Mouse (Mus musculus) liver, embryonic 14.5 days (tissue): Measurements from ENCODE around the gene Kcnq5. TPM values are rescaled to one million over a fixed set of nuclear protein-coding genes. Genes with fewer than 3 reads are reported as not detected.

Experiments
- ATAC-seq: fragments of 200-750 bp; cut with Nextera tagmentation; 2 replicates; pipeline ENCODE4 v1.8.0; 2017; ENCODE audit warnings: moderate number of reproducible peaks, mild to moderate bottlenecking, moderate library complexity; ENCODE audit not compliant: insufficient read depth
- DNase-seq, 3 experiments: peaks; one replicate each; pipeline ENCODE4 v3.0.0-alpha.2; 2012 to 2013; ENCODE audit warnings: low read depth in 3 of 3, low spot score in 3 of 3
- H3K27ac ChIP-seq: fragments of 300-500 bp; sonication (generic); 2 replicates; pipeline ENCODE4 v1.5.1; 2014; ENCODE audit warnings: moderate library complexity, mild to moderate bottlenecking, control low read depth, inconsistent platforms
- H3K27me3 ChIP-seq: fragments of 300-500 bp; sonication (generic); 2 replicates; pipeline ENCODE4 v1.6.1; 2014; ENCODE audit warnings: mild to moderate bottlenecking, low read length, moderate library complexity; ENCODE audit not compliant: control insufficient read depth, insufficient read depth
- H3K36me3 ChIP-seq: fragments of 300-500 bp; sonication (generic); replicated peaks from 2 replicates; pipeline ENCODE4 v1.6.1; 2014; ENCODE audit warnings: low read depth; ENCODE audit not compliant: control insufficient read depth, insufficient read depth
- H3K4me1 ChIP-seq, 2 experiments: fragments of 200-500 bp in 1 of 2; fragments of 300-500 bp in 1 of 2; sonication (generic) in 1 of 2; replicated peaks; 2 replicates each; pipeline ENCODE4 v1.6.1; 2012 to 2014; ENCODE audit warnings: antibody characterized with exemption in 1 of 2, inconsistent platforms in 1 of 2, low read length in 1 of 2; ENCODE audit not compliant: control insufficient read depth in 2 of 2, insufficient read depth in 2 of 2
- H3K4me2 ChIP-seq: fragments of 300-500 bp; sonication (generic); 2 replicates; pipeline ENCODE4 v1.6.1; 2014; ENCODE audit warnings: low read depth, mild to moderate bottlenecking, control low read depth, moderate library complexity
- H3K4me3 ChIP-seq, 2 experiments: fragments of 200-500 bp in 1 of 2; fragments of 300-500 bp in 1 of 2; sonication (generic) in 1 of 2; 2 replicates each; pipeline ENCODE4 v1.5.1; 2012 to 2014; ENCODE audit warnings: low read depth in 2 of 2, low read length in 2 of 2, mild to moderate bottlenecking in 2 of 2, control low read depth in 1 of 2, inconsistent platforms in 1 of 2, moderate library complexity in 1 of 2; ENCODE audit not compliant: insufficient read depth in 1 of 2
- H3K9ac ChIP-seq: fragments of 300-500 bp; sonication (generic); replicated peaks from 2 replicates; pipeline ENCODE4 v1.6.1; 2014; ENCODE audit warnings: mild to moderate bottlenecking, control low read depth, moderate library complexity
- H3K9me3 ChIP-seq: fragments of 300-500 bp; sonication (generic); 2 replicates; pipeline ENCODE4 v1.6.1; 2016; ENCODE audit warnings: low read length, mixed read lengths; ENCODE audit not compliant: control insufficient read depth
- CTCF ChIP-seq: IDR thresholded peaks from 2 replicates; pipeline ENCODE4 v1.5.1; 2016; ENCODE audit warnings: antibody characterized with exemption, low read depth, control low read depth
- EP300 ChIP-seq: IDR thresholded peaks from 2 replicates; pipeline ENCODE4 v1.6.1; 2016; ENCODE audit warnings: antibody characterized with exemption, low read depth
- WGBS: fragments of 180-500 bp; shearing (Covaris S2); extraction: QIAGEN DNeasy Blood & Tissue Kit; methylation state at CpG from one replicate; pipeline ENCODE4 v1.1.7; 2014; ENCODE audit not compliant: insufficient replicate concordance; 5-methylcytosine and 5-hydroxymethylcytosine counted together
- polyA plus RNA-seq, 2 experiments: library from polyadenylated mRNA; depleted of rRNA in 1 of 2; stranded (reverse) in 1 of 2; unstranded in 1 of 2; fragments of >200 nt; fragmentation: Nextera tagmentation in 1 of 2; extraction: Ambion mirVana in 1 of 2; gene quantifications; 2 replicates each; pipeline versions ENCODE4 v1.2.1 to v1.2.3; 2012 to 2014

The Kcnq5 gene
- polyA plus RNA-seq, 2 experiments: 0.11 TPM; not detected in 1

DNA sequence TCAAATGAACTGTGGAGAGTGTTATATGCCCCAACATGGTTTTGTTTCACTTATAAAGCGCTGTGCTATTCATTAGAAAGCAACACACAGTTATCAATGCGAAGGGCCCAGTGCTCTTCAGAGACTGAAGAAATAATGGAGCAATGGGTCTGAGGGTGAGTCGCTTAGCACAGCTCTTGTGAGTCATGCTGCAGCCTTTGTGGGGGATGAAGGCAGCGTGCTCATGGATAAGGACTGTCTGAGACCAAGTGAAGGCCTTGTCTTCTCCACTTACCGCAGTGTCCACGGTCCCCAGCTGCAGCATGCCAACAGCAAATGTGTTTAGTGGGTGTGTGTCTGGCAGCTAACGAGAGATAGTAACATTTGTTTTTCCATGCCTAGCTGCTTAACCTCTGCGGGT lies 503.2 kb downstream of the Kcnq5 start:
- Histone ChIP-seq H3K9me3 (no peaks in the 10 kb centered on the region), H3K9ac (no peak overlapping the region), H3K4me1 (no peaks in the 10 kb centered on the region), H3K27me3 (no peaks in the 10 kb centered on the region), H3K4me3 (no peak overlapping the region), H3K36me3 (no peaks in the 10 kb centered on the region), H3K27ac (no peak overlapping the region), H3K4me2 (no peak overlapping the region)
- ATAC-seq: no peak
- WGBS: 64% methylated on average over 8 of the region's 8 CpGs
- no peak for DNase-seq
- TF ChIP-seq EP300 (no peak), CTCF (no peak)

DNA sequence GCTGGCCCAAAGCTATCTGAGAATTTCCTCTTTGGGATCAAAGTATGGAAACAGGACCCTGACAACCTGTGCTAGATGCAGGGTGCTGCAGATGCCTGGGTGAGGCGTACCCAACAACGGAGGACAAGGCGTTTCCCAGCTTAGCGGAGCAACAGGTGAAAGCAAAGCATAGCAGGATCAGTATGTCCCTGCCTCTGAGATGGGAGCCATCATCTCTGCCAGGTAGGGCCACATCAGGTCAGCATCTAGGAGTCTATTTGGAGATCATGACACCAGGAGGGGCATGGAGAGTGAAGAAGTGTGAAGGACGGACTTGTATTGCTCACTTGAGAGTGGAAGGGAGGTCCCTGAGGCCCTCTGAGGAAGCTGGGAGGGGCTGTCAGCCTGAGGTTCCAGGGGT lies 505.8 kb downstream of the Kcnq5 start:
- Histone ChIP-seq H3K4me3 (no peak overlapping the region), H3K4me2 (no peak overlapping the region), H3K27ac (no peak overlapping the region), H3K9me3 (no peaks in the 10 kb centered on the region), H3K36me3 (no peaks in the 10 kb centered on the region), H3K4me1 (no peaks in the 10 kb centered on the region), H3K27me3 (no peaks in the 10 kb centered on the region), H3K9ac (no peak overlapping the region)
- TF ChIP-seq EP300 (no peak), CTCF (no peak)
- ATAC-seq (no peak), DNase-seq (no peak)
- WGBS: 70% methylated on average over 5 of the region's 5 CpGs

DNA sequence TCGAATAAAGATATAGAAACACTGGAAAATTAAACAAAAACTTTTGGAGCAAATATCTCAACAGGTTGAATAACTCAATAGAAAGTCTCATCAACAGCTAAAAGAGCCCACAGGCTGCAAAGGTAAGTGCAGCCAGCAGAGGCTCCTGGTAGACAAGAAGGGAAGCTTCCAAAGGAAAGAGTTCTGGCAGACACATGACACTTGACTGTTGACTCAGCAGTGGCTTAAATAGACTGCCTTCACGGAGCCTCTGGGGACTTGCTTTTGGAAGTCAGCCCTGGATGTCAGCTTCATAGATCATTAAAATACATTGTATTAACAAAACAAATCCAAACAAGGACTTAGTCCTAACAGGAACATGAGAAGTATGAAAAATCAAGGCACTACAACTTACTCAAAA lies 513.5 kb downstream of the Kcnq5 start:
- Histone ChIP-seq H3K36me3 (no peaks in the 10 kb centered on the region), H3K9ac (no peak overlapping the region), H3K27ac (no peak overlapping the region), H3K27me3 (no peaks in the 10 kb centered on the region), H3K4me3 (no peak overlapping the region), H3K4me1 (no peaks in the 10 kb centered on the region), H3K4me2 (no peak overlapping the region), H3K9me3 (no peaks in the 10 kb centered on the region)
- 52% methylated on average over 2 of the region's 2 CpGs for WGBS
- DNase-seq (no peak), ATAC-seq (no peak)
- TF ChIP-seq CTCF: no peak
- no peak for TF ChIP-seq EP300

DNA sequence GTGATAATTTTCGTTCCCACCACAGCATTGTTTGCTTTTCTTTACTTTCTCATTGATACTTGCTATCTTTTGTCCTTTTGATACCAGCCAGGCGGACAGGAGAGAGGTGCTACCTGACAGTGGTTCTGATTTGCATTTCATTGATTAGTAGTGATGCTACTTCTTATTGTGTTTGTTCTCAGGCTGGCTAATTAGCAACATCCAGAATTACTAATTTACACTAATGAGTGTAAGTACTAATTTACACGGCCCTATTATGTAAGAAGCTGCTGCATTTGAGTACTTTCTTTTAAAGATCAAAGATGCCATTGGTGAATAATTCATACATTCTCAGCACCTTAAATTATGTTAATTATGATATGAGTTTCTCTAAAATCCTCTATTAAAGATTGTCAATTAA lies 525.0 kb downstream of the Kcnq5 start:
- H3K9ac ChIP-seq: no peak overlapping the region

DNA sequence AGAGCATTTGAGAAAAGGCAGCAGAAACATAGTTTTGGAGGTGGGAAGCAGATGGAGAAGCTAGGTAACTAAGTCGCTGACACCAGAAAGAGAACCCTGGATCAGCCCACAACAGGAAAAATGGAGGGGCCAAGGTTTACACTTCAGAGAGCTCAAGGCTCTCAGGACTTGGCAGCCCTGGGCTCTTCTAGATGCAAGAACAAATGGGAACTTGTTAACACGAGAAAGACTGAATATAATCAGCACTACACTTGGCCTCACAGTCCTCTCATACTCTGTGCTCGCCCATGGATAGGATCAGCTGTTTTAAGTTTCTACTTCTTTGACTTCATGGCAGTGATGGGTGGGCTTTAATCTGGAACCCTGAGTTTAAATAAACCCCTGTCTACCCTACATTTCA lies 526.9 kb downstream of the Kcnq5 start:
- Histone ChIP-seq H3K4me3 (no peak overlapping the region), H3K9me3 (no peaks in the 10 kb centered on the region), H3K27ac (no peak overlapping the region), H3K4me1 (no peaks in the 10 kb centered on the region), H3K9ac (no peak overlapping the region), H3K27me3 (no peaks in the 10 kb centered on the region), H3K36me3 (no peaks in the 10 kb centered on the region), H3K4me2 (no peak overlapping the region)
- no peak for DNase-seq
- WGBS: 39% methylated on average over 3 of the region's 3 CpGs
- ATAC-seq: no peak
- TF ChIP-seq CTCF (no peak), EP300 (no peak)

More for the DNA sequence above, 525.0 kb downstream of the Kcnq5 start:
- H3K4me2 ChIP-seq: no peak overlapping the region
- H3K36me3 ChIP-seq: no peaks in the 10 kb centered on the region
- H3K27ac ChIP-seq: no peak overlapping the region
- no peaks in the 10 kb centered on the region for H3K9me3 ChIP-seq
- no peaks in the 10 kb centered on the region for H3K27me3 ChIP-seq
- DNase-seq (no peak), ATAC-seq (no peak)
- WGBS: 53% methylated on average over 3 of the region's 3 CpGs
- no peaks in the 10 kb centered on the region for H3K4me1 ChIP-seq
- H3K4me3 ChIP-seq: no peak overlapping the region
- TF ChIP-seq CTCF (no peak), EP300 (no peak)
